Mouse (Mus musculus) spleen, adult 12 weeks (tissue): ENCODE results near the gene Spic.

ENCODE experiments used
- DNase-seq: peaks from one replicate; pipeline ENCODE4 v3.0.0; 2022; ENCODE audit warnings: low spot score

Gene Spic

DNA sequence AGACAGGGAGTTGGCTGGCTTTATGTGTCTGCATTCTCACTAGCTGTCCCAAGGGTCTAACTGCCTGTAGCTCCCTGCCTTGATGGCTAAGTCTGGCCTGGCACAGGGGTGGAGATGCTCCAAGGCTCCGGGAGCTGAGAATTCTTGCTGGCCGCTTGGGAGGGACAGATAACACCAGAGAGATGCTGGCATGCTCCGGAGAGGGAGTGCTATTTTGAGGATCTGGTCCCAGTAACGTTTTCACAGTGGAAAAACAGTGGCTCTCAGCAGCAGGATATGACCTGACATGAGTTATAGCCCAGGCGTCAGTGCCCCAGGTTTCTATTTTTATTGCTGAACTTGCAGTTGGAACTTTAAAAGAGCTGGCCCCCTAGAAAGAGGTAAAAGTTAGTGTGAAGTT is 39.4 kb downstream of the Spic start:
- no peak for DNase-seq

DNA sequence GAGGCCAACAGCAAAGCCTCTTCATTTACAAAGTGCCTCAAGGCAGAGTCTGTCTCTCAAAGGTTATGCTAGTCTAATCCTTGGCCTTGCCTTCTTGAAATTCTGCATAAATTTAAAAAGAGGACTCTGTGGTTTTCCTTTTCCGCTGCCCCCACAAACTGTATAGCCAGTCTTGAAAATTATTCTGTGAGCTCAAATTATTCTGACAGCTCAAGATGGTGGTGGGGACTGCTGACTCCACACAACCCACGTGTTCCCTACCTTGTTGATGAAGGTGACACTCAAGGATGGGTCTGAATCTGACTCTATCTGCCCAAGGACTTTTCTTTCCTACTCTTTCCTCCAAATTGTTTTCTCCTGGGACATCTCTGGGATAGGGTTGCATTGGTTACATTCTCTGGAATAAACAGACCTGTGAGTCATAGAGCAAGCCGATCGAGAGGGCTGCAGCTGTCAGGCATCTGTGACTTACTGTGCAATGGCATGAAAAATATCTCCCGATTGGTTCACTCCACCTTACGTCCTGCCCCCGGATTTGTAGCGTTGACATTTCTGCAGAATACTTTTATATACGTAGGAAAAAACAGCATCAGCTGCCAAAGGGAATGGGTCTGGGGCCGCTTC is 53.4 kb downstream of the Spic start:
- DNase-seq, result no peak

DNA sequence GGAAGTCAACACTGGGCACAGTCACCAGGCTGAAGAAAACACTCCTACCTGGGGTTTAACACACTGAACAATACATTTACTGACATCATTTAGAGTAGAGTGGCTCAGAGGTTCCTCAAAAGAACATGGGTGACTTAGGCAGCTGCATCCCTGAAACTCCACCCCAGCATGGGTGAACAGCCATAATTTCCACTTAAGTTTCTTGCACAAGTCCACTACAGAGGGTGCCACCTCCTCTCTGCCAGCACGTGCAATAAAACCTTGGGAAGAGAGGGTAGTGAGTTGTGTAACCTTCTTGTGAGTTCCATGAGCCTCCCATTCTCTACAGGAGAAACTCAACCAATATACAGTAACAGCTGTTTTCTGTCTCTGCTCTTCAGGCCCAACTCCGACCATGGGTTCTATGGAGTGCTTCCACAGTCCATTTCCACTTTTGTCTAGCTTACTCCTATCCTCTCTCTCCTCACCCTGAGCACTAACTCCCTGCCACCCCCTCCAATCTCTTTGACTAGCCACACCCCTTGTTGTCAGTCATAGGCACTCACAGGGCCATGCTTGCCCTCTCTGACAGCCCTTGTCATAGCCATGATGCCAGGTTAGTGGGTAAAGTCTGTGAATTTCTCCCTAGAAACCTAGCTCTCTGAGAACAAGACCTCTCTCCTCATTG is 54.0 kb downstream of the Spic start:
- no peak for DNase-seq

DNA sequence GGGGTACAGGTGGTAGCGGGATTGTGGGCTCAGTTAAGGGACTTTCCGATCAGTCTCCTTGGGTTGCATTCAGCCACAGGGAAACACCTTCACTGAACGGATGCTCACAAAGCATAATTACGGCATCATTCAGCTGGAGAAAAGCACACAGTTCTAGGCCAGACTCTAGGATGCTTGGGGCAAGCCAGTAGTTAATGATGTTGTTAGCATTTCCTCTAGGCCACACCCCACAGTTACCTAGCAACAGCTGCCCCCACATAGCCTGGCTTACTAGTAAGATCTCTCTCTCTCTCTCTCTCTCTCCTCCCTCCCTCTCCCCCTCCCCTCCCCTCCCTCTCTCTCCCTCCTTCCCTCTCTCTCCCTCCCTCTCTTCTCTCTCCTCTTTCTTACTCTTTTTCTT is 57.8 kb downstream of the Spic start:
- DNase-seq, result no peak

DNA sequence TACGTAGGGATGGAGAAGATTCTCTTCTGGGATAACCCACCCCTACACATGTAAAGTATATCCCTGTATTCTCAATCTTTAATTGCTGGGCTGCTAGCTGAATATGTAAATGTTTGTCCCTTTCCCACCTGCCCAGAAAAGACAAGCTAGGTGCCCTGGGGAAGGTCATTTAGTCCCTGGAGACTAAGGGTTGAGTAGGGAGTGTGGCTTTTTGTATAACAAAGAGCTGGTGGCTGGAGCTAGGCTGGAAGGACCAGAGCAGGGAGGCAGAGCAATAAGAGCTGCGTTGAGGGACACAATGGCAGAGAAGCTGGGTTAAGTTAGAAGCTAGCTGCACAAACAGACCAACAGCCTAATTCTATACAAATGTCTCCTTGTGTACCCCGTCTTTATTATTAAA is 58.6 kb downstream of the Spic start:
- DNase-seq, result no peak
